Mouse (Mus musculus) kidney, embryonic 16.5 days (tissue): ENCODE measurements around the gene Pcdh7. TPM values are rescaled to one million over a fixed set of nuclear protein-coding genes. Genes with fewer than 3 reads are reported as not detected.
"Not testable (repeated sequence)": the region's sequence is repeated elsewhere in the genome, so short reads cannot be mapped to it uniquely, and the experiment has no call there.

Experiments used
- ATAC-seq: fragments of 200-750 bp; cut with Nextera tagmentation; 2 replicates; pipeline ENCODE4 v1.8.0; 2017; ENCODE audit warnings: moderate TSS enrichment; ENCODE audit not compliant: low FRiP score, low TSS enrichment
- H3K27ac ChIP-seq: fragments of 300-500 bp; sonication (generic); 2 replicates; pipeline ENCODE4 v1.5.1; 2014; ENCODE audit warnings: low read length
- H3K27me3 ChIP-seq: fragments of 300-500 bp; sonication (generic); 2 replicates; pipeline ENCODE4 v1.6.1; 2014; ENCODE audit warnings: low read length, control low read depth, mixed read lengths; ENCODE audit not compliant: insufficient read depth
- H3K36me3 ChIP-seq: fragments of 300-500 bp; sonication (generic); 2 replicates; pipeline ENCODE4 v1.6.1; 2014; ENCODE audit warnings: low read length, control low read depth, mixed read lengths; ENCODE audit not compliant: insufficient read depth
- H3K4me1 ChIP-seq: fragments of 300-500 bp; sonication (generic); 2 replicates; pipeline ENCODE4 v1.6.1; 2014; ENCODE audit warnings: low read length, control low read depth, mixed read lengths; ENCODE audit not compliant: insufficient read depth
- H3K4me2 ChIP-seq: fragments of 300-500 bp; sonication (generic); replicated peaks from 2 replicates; pipeline ENCODE4 v1.6.1; 2014; ENCODE audit warnings: low read depth, low read length
- H3K4me3 ChIP-seq: fragments of 300-500 bp; sonication (generic); 2 replicates; pipeline ENCODE4 v1.5.1; 2014; ENCODE audit warnings: mild to moderate bottlenecking, low read length
- H3K9ac ChIP-seq: fragments of 300-500 bp; sonication (generic); replicated peaks from 2 replicates; pipeline ENCODE4 v1.6.1; 2014; ENCODE audit warnings: low read length
- H3K9me3 ChIP-seq: fragments of 300-500 bp; sonication (generic); 2 replicates; pipeline ENCODE4 v1.6.1; 2016; ENCODE audit warnings: low read length, control low read depth
- whole genome bisulfite sequencing: fragments of 180-500 bp; shearing (Covaris S2); extraction: QIAGEN DNeasy Blood & Tissue Kit; methylation state at CpG from one replicate; pipeline ENCODE4 v1.1.7; 2014; 5-methylcytosine and 5-hydroxymethylcytosine counted together
- polyA plus RNA-seq: library from polyadenylated mRNA; unstranded; fragments of >200 nt; fragmentation: Nextera tagmentation; extraction: Ambion mirVana; gene quantifications from 2 replicates; pipeline ENCODE4 v1.2.1, GENCODE M21; 2015

Pcdh7 gene
- polyA plus RNA-seq, 1 experiment from 2014 or later: 4.1 TPM

DNA sequence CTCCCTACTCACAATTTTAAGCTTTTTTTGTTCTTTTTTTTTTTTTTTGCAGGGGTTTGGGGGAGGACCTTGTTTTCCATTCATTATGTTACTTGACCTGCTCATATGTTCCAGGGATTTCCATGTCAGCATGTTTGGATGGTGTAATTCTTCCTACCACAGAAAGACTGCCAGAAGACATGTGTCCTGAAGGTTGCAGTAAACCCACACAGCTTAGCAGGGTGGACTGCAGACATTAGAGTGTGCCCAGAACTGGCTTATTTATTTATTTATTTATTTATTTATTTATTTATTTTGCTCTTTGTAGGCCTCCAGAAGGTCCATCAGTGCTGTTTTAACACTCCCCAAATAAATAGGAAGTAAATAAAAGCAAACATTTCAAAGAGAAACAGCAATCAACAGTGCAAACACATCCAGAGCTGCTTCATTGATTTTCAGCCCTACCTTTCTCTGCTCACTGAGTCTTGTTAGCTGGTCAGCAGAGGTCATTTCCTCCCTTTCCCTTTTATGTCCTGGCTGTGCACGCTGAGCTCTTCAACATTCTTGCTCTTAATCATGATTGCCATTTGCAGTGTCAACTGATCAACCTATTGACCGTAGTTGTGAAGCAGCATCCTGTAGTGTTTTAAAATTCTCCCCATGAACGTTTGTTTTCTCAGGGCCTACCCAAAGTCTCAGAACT lies 401.3 kb downstream of the Pcdh7 start:
- Histone ChIP-seq H3K27me3 (no peaks in the 10 kb centered on the region), H3K4me1 (0 out of 2 replicates have a peak, but pooled peaks cover 3% of the 10 kb centered on the region), H3K9ac (no peak overlapping the region), H3K4me2 (no peak overlapping the region), H3K4me3 (no peak overlapping the region), H3K9me3 (no peaks in the 10 kb centered on the region), H3K36me3 (no peaks in the 10 kb centered on the region), H3K27ac (no peak overlapping the region)
- peak; percentile 71; the same call in 1 of the 2 replicates for ATAC-seq
- 14% methylated on average over 3 of the region's 3 CpGs for WGBS

DNA sequence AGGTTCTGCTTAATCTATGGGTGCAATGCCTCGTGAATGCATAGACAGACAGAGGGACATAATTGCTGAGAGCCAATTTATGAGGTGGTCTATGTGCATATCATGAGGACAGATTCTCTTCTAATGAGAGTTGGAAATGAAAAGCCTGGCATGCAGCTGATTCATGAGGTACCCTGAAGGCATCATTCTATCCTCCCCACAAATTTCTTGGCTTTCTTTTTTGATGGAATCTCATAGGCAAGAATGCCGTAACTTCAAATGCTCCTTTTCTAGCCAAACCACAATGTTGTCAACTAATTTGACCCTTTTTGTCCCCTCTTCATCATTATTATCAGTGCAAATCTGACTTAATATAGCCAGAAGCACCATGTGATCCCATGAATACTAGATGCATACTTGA lies 426.1 kb downstream of the Pcdh7 start:
- no peak overlapping the region for H3K4me2 ChIP-seq
- H3K36me3 ChIP-seq: no peaks in the 10 kb centered on the region
- H3K9ac ChIP-seq: no peak overlapping the region
- 62% methylated on average over 2 of the region's 2 CpGs for WGBS
- H3K27me3 ChIP-seq: no peaks in the 10 kb centered on the region
- no peak for ATAC-seq
- no peak overlapping the region for H3K27ac ChIP-seq
- H3K4me3 ChIP-seq: no peak overlapping the region
- H3K4me1 ChIP-seq: no peaks in the 10 kb centered on the region
- no peaks in the 10 kb centered on the region for H3K9me3 ChIP-seq

DNA sequence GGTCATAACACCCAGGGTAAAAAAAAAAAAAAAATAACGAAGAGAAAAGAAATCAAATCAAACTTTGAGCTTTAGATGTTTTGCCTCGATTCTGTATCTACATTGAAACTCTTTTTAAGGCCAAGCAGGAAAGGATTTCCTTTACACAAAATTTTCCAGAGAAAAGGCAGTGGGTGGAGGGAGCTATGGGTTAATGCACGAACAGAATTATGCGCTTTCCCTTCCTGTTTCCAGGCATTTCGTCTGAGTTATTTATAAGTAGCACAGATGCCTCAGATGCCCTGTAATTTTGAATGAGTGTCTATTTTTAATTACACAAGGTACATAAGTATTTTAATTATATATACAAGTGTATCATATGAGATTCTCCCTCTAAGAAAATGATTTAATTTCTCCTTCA lies 436.2 kb downstream of the Pcdh7 start:
- H3K9me3 ChIP-seq: no peaks in the 10 kb centered on the region
- no peak overlapping the region for H3K4me2 ChIP-seq
- no peaks in the 10 kb centered on the region for H3K27me3 ChIP-seq
- H3K9ac ChIP-seq: no peak overlapping the region
- no peaks in the 10 kb centered on the region for H3K36me3 ChIP-seq
- no peaks in the 10 kb centered on the region for H3K4me1 ChIP-seq
- 58% methylated on average over 5 of the region's 5 CpGs for WGBS
- no peak overlapping the region for H3K27ac ChIP-seq
- no peak overlapping the region for H3K4me3 ChIP-seq
- no peak for ATAC-seq

DNA sequence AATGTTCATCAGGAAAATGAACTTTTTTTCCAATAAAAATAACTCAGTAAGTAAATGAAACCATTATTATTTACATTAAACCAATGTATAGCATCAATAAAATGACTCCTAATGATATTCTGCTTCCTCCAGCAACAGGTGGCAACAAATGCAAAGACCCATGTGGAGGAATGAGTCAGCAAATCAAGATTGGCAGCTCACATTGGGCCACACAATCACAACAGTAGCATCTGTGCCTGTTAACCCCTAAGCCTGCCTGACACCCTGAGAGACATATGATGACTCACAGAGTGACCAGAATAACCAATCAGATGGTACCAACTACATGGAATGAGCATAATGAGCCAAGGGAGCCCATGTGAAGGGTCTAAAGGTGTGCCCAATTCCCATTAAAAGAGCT lies 454.5 kb downstream of the Pcdh7 start:
- Histone ChIP-seq H3K9me3 (no peaks in the 10 kb centered on the region), H3K4me3 (no peak overlapping the region), H3K4me2 (no peak overlapping the region), H3K27me3 (no peaks in the 10 kb centered on the region), H3K9ac (no peak overlapping the region), H3K27ac (no peak overlapping the region), H3K4me1 (no peaks in the 10 kb centered on the region), H3K36me3 (no peaks in the 10 kb centered on the region)
- no peak for ATAC-seq

DNA sequence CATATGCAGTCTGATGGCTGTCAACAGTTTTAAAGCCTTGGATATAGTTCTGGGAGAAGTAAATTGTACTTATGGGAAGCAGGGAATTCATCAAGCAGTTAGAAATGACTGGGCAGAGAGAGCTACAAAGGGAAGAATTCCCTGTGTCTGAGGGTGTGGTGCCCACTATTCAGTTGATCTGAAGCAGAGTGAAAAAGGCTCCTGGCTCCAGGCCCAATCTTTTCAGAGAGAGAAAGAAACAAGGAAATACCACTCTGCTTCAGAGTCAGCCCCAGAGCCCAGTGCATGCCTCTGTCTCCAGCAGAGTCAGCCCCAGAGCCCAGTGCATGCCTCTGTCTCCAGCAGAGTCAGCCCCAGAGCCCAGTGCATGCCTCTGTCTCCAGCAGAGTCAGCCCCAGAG lies 456.6 kb downstream of the Pcdh7 start:
- H3K9ac ChIP-seq, H3K27ac ChIP-seq, H3K9me3 ChIP-seq, H3K27me3 ChIP-seq, H3K4me2 ChIP-seq, ATAC-seq, H3K36me3 ChIP-seq, H3K4me1 ChIP-seq, H3K4me3 ChIP-seq: not testable (repeated sequence)

DNA sequence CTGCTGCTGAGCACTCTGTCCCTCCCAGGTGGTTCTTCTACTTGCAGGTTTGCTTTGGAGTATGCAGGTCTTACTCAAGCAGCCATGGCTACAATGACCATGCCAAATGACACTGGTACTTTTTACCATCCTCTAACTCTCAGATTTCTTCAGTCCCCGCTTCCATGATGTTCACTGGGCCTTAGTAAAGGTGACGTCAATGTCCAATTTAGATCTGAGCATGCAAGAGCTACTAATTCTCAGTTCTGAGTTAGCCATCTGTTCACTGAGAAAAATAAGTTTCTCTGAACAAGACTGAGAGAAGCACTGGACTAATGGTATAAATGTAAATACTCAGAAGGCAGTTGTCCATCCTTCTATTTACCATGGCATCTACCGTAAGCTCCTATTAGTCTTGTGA lies 457.8 kb downstream of the Pcdh7 start:
- no peaks in the 10 kb centered on the region for H3K36me3 ChIP-seq
- H3K4me3 ChIP-seq: no peak overlapping the region
- H3K27ac ChIP-seq: no peak overlapping the region
- no peak overlapping the region for H3K9ac ChIP-seq
- ATAC-seq: no peak
- WGBS: 92% methylated on average over 3 of the region's 3 CpGs
- H3K9me3 ChIP-seq: no peaks in the 10 kb centered on the region
- no peaks in the 10 kb centered on the region for H3K27me3 ChIP-seq
- H3K4me2 ChIP-seq: no peak overlapping the region
- no peaks in the 10 kb centered on the region for H3K4me1 ChIP-seq
